Mouse (Mus musculus) forebrain, embryonic 14.5 days (tissue): ENCODE results near the gene Cx3cl1. TPM values are rescaled to one million over a fixed set of nuclear protein-coding genes. Genes with fewer than 3 reads are reported as not detected.

ENCODE experiments used
- ATAC-seq: fragments of 200-750 bp; cut with Nextera tagmentation; 2 replicates; pipeline ENCODE4 v1.8.0; 2017; ENCODE audit warnings: mild to moderate bottlenecking, moderate library complexity
- DNase-seq: peaks from one replicate; pipeline ENCODE4 v3.0.0-alpha.2; 2015; ENCODE audit warnings: low spot score
- H3K27ac ChIP-seq: fragments of 300-500 bp; sonication (generic); 2 replicates; pipeline ENCODE4 v1.5.1; 2014; ENCODE audit warnings: low read depth, mild to moderate bottlenecking, control low read depth, low read length, moderate library complexity
- H3K27me3 ChIP-seq: fragments of 300-500 bp; sonication (generic); replicated peaks from 2 replicates; pipeline ENCODE4 v1.6.1; 2014; ENCODE audit warnings: low read length, control low read depth, mixed read lengths; ENCODE audit not compliant: control insufficient read depth, insufficient read depth
- H3K36me3 ChIP-seq: fragments of 300-500 bp; sonication (generic); 2 replicates; pipeline ENCODE4 v1.6.1; 2014; ENCODE audit warnings: low read length, control low read depth; ENCODE audit not compliant: control insufficient read depth, insufficient read depth
- H3K4me1 ChIP-seq: fragments of 300-500 bp; sonication (generic); 2 replicates; pipeline ENCODE4 v1.6.1; 2014; ENCODE audit warnings: antibody characterized with exemption, low read length, control low read depth; ENCODE audit not compliant: control insufficient read depth, insufficient read depth
- H3K4me2 ChIP-seq: fragments of 300-500 bp; sonication (generic); 2 replicates; pipeline ENCODE4 v1.6.1; 2014; ENCODE audit warnings: mild to moderate bottlenecking, control low read depth, low read length
- H3K4me3 ChIP-seq: fragments of 300-500 bp; sonication (generic); 2 replicates; pipeline ENCODE4 v1.5.1; 2014; ENCODE audit warnings: low read depth, low read length, control low read depth
- H3K9ac ChIP-seq: fragments of 300-500 bp; sonication (generic); 2 replicates; pipeline ENCODE4 v1.6.1; 2014; ENCODE audit warnings: mild to moderate bottlenecking, low read length, control low read depth, moderate library complexity
- H3K9me3 ChIP-seq: fragments of 300-500 bp; sonication (generic); replicated peaks from 2 replicates; pipeline ENCODE4 v1.6.1; 2016; ENCODE audit warnings: low read length, control low read depth, mixed read lengths; ENCODE audit not compliant: control insufficient read depth
- WGBS: fragments of 180-500 bp; shearing (Covaris S2); extraction: QIAGEN DNeasy Blood & Tissue Kit; methylation state at CpG from one replicate; pipeline ENCODE4 v1.1.7; 2014; 5-methylcytosine and 5-hydroxymethylcytosine counted together
- polyA plus RNA-seq: library from polyadenylated mRNA; unstranded; fragments of >200 nt; fragmentation: Nextera tagmentation; extraction: Ambion mirVana; gene quantifications from 2 replicates; pipeline ENCODE4 v1.2.1, GENCODE M21; 2014

Gene Cx3cl1
- polyA plus RNA-seq, 1 experiment from 2014 or later, result 11.2 TPM

- Histone ChIP-seq H3K36me3 (no peaks in the 10 kb centered on the region), H3K9ac (no peak overlapping the region), H3K4me3 (no peak overlapping the region), H3K27me3 (no peaks in the 10 kb centered on the region), H3K9me3 (no peaks in the 10 kb centered on the region), H3K4me2 (no peak overlapping the region), H3K4me1 (no peaks in the 10 kb centered on the region), H3K27ac (no peak overlapping the region)
- WGBS, result 97% methylated on average over 4 of the region's 4 CpGs
- DNase-seq (no peak), ATAC-seq (no peak)
Observed at GRCm38 (mm10) chr8:94741726-94742125, 30.1 kb upstream of the Cx3cl1 start.

DNA sequence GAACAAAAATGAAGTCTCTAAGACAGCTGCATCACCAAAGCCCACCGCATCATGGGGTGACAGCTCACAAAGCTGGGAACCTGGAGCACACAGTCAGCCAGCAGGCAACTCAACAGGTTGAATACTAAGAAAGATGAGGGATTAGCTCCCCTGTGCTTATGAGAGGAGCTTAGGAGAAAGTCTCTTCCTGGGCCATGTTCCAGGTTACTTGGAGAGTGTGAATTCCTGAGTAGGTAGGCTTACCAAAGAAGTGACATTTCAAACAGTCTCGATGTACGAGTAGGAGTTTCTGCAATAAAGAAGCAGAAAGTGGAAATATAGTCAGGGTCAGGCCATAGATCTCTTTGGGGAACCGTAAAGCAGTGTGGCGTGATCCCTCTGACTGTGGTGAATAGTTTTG is 27.3 kb upstream of the Cx3cl1 start:
- H3K36me3 ChIP-seq, result no peaks in the 10 kb centered on the region
- H3K4me1 ChIP-seq, result no peaks in the 10 kb centered on the region
- H3K4me2 ChIP-seq, result no peak overlapping the region
- ATAC-seq (no peak), DNase-seq (no peak)
- H3K9ac ChIP-seq, result no peak overlapping the region
- H3K4me3 ChIP-seq, result no peak overlapping the region
- WGBS, result 87% methylated on average over 5 of the region's 5 CpGs
- no peaks in the 10 kb centered on the region for H3K9me3 ChIP-seq
- H3K27me3 ChIP-seq, result no peaks in the 10 kb centered on the region
- no peak overlapping the region for H3K27ac ChIP-seq

- no peak for DNase-seq
- Histone ChIP-seq H3K36me3 (no peaks in the 10 kb centered on the region), H3K27ac (no peak overlapping the region), H3K4me2 (no peak overlapping the region), H3K4me3 (no peak overlapping the region), H3K9me3 (no peaks in the 10 kb centered on the region), H3K9ac (no peak overlapping the region), H3K27me3 (no peaks in the 10 kb centered on the region), H3K4me1 (no peaks in the 10 kb centered on the region)
- ATAC-seq, result no peak
- WGBS, result 80% methylated on average over 9 of the region's 9 CpGs
Observed at GRCm38 (mm10) chr8:94744972-94745371, 26.8 kb upstream of the Cx3cl1 start.

GRCm38 (mm10) chr8:94745476-94746184 is 26.2 kb upstream of the Cx3cl1 start, which contains the start of gene Ccl22:
TSS of gene Ccl22 (plus strand) at chr8:94745590.
- Histone ChIP-seq H3K27me3 (no peaks in the 10 kb centered on the region), H3K36me3 (no peaks in the 10 kb centered on the region), H3K9me3 (no peaks in the 10 kb centered on the region), H3K4me2 (no peak within 1 kb of the TSS), H3K4me3 (no peak within 1 kb of the TSS), H3K27ac (no peak within 1 kb of the TSS), H3K4me1 (no peaks in the 10 kb centered on the region), H3K9ac (no peak within 1 kb of the TSS)
- 97% methylated on average over 7 of the region's 7 CpGs for WGBS
- no peak for ATAC-seq
- no peak for DNase-seq

DNA sequence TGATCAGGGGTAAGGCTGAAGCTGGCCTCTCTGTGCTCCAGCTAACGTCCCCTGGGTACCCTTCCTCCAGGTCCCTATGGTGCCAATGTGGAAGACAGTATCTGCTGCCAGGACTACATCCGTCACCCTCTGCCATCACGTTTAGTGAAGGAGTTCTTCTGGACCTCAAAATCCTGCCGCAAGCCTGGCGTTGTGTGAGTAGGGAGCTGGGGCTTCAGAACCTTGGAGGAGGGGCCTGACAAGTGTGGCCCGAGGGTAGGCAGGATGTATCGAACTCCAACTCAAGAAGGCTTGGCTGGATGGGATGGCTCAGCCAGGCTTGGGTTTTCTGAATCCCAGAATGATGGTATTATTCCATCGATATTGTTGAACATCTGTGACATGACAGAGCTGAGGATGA is 25.0 kb upstream of the Cx3cl1 start:
- Histone ChIP-seq H3K9ac (no peak overlapping the region), H3K4me2 (no peak overlapping the region), H3K4me3 (no peak overlapping the region), H3K4me1 (no peaks in the 10 kb centered on the region), H3K9me3 (no peaks in the 10 kb centered on the region), H3K27ac (no peak overlapping the region), H3K36me3 (no peaks in the 10 kb centered on the region), H3K27me3 (no peaks in the 10 kb centered on the region)
- ATAC-seq, result no peak
- DNase-seq, result no peak
- 87% methylated on average over 8 of the region's 8 CpGs for WGBS

- DNase-seq (no peak), ATAC-seq (no peak)
- H3K36me3 ChIP-seq, result no peaks in the 10 kb centered on the region
- H3K9me3 ChIP-seq, result no peaks in the 10 kb centered on the region
- no peak overlapping the region for H3K27ac ChIP-seq
- H3K9ac ChIP-seq, result no peak overlapping the region
- no peak overlapping the region for H3K4me3 ChIP-seq
- H3K27me3 ChIP-seq, result no peaks in the 10 kb centered on the region
- no peaks in the 10 kb centered on the region for H3K4me1 ChIP-seq
- H3K4me2 ChIP-seq, result no peak overlapping the region
- 60% methylated on average over 4 of the region's 4 CpGs for WGBS
Observed at GRCm38 (mm10) chr8:94748363-94748762, 23.4 kb upstream of the Cx3cl1 start.

DNA sequence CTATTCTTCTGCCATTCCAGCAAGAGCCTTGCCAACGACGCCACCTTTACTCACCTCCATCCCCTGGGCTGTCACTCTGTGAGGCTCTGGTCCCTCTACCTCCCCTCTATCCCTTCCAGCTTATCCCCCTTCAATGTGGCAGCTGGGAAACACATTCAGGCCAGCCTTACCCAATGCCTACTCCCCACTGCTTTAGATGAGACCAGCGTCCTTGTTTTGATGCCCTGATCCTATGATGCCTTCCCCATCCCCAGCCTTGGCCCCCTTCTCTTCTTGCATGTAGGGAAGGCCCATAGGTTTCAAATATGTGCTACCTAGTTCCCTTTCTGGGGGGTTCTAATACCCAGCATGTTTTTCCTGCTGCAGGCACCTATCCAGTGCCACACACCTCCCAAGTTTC is 21.9 kb upstream of the Cx3cl1 start:
- ATAC-seq, result no peak

DNA sequence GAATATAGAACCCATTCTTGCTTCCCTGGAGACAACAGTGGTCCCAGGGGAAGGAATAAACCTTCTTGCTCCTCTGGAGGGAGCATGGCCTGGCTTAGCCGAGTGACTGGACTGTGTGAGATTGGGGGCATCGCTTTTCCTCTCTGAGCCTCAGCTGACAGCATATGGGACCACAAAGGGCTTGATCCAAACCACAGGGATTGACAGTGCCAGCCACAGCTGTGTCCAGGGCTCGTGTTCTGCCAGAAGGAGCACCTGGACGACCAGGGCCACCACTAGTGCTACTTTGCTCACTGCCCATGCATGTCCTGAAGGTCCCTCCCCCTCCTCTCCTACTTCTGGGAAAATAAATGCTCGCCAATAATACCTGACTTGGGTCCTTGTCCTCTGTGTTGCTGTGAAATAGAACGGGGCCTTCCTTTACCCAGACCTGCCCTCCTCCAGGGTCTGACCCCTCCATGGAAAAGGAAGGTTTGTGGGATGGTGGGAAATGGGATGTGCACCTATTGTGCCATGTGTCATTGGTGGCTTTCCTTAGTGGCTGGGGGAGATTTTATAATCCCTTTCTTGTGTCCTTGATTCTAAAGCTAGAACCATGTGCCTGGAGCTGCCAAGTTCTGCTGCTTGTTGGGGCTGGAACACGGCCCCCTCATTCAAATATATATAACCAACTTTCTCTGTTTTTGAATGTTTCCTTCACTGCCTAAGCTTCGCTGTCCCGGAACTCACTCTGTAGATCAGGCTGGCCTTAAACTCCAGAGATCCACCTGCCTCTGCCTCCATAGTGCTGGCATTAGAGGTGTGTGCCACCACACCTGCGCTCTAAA is 20.6 kb upstream of the Cx3cl1 start:
- WGBS, result 91% methylated on average over 10 of the region's 10 CpGs
- Histone ChIP-seq H3K27ac (no peak overlapping the region), H3K4me3 (no peak overlapping the region), H3K36me3 (no peaks in the 10 kb centered on the region), H3K9me3 (no peaks in the 10 kb centered on the region), H3K9ac (no peak overlapping the region), H3K4me2 (no peak overlapping the region), H3K27me3 (no peaks in the 10 kb centered on the region), H3K4me1 (no peaks in the 10 kb centered on the region)
- ATAC-seq, result no peak
- no peak for DNase-seq

More for the DNA sequence above, 21.9 kb upstream of the Cx3cl1 start:
- Histone ChIP-seq H3K36me3 (no peaks in the 10 kb centered on the region), H3K4me2 (no peak overlapping the region), H3K27me3 (no peaks in the 10 kb centered on the region), H3K27ac (no peak overlapping the region), H3K9ac (no peak overlapping the region), H3K4me1 (no peaks in the 10 kb centered on the region), H3K9me3 (no peaks in the 10 kb centered on the region), H3K4me3 (no peak overlapping the region)
- WGBS, result 81% methylated on average over 3 of the region's 3 CpGs
- no peak for DNase-seq

- H3K36me3 ChIP-seq, result no peaks in the 10 kb centered on the region
- 83% methylated on average over 2 of the region's 2 CpGs for WGBS
- ATAC-seq, result no peak
Observed at GRCm38 (mm10) chr8:94754006-94754405, 17.8 kb upstream of the Cx3cl1 start.

More at GRCm38 (mm10) chr8:94754006-94754405, 17.8 kb upstream of the Cx3cl1 start:
- no peak for DNase-seq
- no peaks in the 10 kb centered on the region for H3K9me3 ChIP-seq
- H3K27me3 ChIP-seq, result no peaks in the 10 kb centered on the region
- H3K4me3 ChIP-seq, result no peak overlapping the region
- H3K27ac ChIP-seq, result no peak overlapping the region
- H3K4me1 ChIP-seq, result no peaks in the 10 kb centered on the region
- no peak overlapping the region for H3K4me2 ChIP-seq
- H3K9ac ChIP-seq, result no peak overlapping the region
